Mouse (Mus musculus) bone marrow, adult 2 months (tissue): ENCODE measurements at regions not wholly inside any gene's neighbourhood (a gene's known extent, or its start where the extent isn't known, plus 50 kb on each side); places are given as distances from the start of the nearest gene placed in this dataset.

Experiments used
- CTCF ChIP-seq: fragments of 200-500 bp; IDR thresholded peaks from 2 replicates; pipeline ENCODE4 v1.5.1; 2011; ENCODE audit warnings: low read length, control low read depth; ENCODE audit not compliant: control insufficient read depth, insufficient read depth
- POLR2A ChIP-seq: fragments of 200-500 bp; IDR thresholded peaks from 2 replicates; pipeline ENCODE4 v1.6.1; 2011; ENCODE audit warnings: low read depth, mild to moderate bottlenecking, control low read depth, low read length, borderline replicate concordance; ENCODE audit not compliant: control insufficient read depth

DNA sequence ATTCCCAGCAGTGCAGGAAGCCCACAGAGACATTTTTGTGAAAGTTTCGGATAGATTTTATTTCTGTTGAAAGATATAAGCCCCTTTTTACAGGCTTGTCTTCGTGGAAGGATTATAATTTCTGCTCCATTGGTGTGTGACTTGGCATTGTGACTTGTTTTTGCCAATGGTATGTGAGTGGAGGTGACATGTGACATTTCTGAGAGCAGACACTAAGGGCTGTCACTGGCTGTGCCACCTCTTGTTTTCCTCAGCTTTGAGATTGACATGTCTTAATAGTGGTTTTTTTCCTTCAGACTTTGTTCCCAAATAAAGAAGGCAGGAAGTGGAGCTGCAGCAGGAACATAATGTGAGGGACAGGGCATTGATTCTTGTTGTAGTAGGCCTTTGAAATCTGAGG lies 174.9 kb upstream of the Tle4 start:
- TF ChIP-seq POLR2A (no peak), CTCF (no peak)
